Mouse (Mus musculus) spleen, adult 18-20 months (tissue): Measurements from ENCODE around the gene Nudcd2.

ENCODE experiments used
- DNase-seq, 2 experiments: peaks; one replicate each; pipeline ENCODE4 v3.0.0; 2022; ENCODE audit warnings: mixed read lengths in 2 of 2

The Nudcd2 gene

DNA sequence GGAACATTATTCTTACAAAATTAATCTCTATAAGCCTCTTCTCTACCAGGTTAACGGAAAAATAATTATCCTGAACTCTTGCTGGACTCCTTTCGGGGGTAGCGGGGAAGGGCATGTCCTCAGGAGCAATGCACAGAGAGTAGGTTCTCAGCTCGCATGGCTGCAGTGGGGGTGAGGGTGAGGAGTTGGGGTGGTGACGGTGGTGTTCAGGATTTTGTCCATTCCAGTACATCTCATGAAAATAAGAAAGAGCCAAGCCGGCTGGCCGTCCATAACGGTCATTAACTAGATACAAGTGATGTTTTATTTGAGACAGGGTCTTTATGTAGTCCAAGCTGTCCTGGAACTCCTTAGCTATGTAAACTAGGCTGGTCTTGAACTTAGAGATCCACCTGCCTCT is 22.5 kb downstream of the Nudcd2 start:
- DNase-seq: no peak

DNA sequence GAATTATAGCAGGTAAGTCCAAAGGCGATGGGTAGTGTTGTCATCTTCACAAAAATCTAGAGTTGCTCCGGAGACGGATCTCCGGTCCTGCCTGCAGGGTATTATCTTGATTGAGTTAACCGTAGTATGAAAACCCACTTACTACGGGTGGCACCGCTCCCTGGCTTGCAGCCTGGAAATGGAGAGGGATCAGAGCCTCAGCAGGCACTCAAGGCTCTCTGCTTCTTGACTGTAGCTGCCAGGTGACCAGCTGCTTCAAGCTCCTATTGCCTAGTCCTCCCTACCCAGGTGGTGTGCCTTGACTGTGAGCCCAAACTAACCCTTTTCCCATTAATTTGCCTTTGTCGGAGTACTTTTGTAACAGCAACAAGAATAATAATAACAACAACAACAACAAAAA is 26.4 kb downstream of the Nudcd2 start:
- DNase-seq: no peak

DNA sequence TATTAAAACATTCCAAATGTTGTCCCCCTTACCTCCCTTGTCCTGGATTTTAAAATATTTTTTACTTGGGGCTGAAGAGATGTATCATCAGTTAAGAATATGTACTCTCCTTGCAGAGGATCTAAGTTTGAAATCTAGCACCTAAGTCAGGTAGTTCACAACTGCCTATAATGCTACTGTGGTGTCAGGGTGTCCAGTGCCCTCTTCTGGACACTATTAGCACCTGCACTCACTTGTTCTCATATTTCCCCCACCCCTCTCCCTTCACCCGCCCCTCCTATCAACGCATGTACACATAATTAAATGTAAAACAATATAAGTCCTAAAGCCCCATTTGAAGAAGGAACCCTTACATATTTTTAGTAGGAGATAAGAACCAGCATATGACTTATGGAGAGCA is 29.9 kb downstream of the Nudcd2 start:
- DNase-seq: no peak

DNA sequence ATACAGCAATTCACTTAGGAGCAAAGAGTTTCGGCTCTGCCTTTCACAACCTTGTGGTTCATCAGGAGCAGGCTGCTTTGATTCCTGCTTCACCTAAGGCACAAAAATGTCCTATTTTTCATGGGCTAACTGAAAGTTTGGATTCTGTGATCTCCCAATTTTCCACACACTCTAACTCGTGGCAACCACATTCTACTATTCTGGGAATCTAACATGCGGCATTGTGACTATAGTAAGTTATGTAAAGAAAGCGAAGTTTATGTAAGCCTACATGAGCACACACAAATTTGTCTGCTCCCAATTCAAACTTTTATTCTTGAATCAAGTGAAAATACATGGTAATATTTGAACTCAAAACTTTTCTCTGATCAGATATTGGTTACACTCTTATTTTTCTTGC is 31.2 kb downstream of the Nudcd2 start:
- DNase-seq: no peak

DNA sequence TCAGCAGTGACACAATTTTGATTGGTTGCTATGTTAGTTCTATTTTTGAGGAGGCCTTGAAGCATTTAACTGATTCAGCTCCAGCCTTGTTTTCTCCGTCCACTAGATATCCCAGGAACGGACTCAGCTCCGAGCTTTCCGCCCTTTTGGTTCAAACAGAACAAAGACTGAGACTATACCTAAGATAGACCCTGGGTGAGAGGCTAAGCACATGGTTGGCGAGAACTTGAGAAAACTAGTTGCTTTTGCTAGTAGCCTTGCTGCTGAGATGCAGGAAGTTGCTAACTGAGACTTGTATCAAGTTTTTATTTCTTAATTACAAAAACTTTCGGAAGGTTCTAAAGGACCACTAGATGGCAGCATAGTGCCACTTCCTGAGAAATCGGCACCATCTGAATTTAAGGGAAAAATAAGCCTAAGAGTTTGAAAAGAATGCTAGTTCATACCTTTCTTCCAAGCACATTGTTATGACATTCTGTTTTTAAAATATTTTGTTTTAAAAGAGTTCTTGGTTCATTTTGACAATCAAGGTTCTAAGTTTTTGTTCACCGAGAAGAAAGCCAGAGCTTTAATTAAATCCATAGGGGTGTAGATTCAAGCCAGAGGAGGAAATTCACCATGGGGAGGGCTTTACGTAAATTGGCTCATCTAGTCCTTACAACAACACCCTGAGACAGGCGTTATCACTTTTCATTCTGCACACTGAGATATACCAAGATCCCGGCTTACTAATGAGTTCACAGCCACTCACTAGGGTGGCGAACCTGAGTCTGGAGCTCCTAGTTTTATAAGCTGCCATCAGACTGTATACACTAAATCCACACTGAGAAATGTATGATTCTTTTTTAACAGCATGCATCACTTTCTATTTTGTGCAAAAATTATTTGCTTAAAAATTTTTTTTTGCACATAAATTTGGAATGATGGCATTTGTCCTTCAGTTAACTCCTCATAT is 42.1 kb downstream of the Nudcd2 start:
- DNase-seq: no peak

DNA sequence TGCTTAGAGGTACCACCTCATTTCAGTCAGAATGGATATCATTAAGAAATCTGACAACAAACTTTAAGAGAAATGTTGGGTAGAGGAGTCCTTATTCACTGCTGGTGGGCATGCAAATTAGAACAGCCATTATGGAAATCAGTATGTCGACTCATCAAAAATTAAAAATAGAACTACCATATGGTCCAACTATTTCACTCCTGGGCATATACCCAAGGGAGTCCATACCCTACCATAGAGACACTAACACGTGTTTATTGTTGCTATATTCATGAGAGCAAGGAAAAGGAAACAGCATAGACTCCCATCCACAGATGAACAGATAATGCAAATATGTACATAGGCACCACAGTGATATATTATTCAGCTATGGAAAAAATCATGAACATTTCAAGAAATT is 48.4 kb downstream of the Nudcd2 start:
- DNase-seq: no peak

DNA sequence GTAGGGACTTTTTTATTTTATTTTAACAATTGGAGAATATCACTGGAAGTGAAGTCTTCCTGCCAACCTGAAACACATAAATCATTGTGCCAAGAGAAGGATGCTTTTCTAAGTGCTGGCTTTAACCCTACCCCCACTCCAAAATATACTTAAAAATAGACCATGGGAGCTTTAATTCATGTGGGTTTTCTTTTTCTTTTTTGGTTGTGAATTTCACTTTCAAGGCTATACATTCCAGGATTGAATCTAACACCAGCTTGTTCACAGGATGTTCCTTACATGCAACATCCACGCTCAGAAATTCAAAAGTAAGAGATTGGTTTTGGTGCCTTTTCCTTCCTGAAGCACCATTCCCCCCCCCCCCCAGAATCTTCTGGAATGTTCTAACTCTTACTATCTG is 49.9 kb downstream of the Nudcd2 start:
- no peak for DNase-seq

DNA sequence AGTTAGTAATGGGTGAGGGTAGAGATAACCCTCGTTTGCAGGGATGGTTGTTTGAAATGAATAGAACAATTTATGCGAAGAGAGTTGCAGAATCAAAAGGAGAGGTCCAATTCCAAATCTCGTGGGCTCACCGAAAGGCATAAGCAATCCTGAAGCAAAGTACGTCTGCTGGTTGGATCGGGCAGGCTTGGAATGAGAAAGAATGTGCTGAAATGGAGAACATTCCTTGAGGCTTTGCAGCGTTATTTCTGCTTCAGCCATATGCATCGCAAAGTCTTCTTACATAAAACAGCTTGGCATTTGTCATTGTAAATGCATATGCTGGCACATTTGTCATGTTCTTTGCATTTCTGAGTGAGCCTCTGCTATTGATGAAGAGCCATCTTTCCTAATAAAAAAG is 50.9 kb downstream of the Nudcd2 start:
- no peak for DNase-seq

DNA sequence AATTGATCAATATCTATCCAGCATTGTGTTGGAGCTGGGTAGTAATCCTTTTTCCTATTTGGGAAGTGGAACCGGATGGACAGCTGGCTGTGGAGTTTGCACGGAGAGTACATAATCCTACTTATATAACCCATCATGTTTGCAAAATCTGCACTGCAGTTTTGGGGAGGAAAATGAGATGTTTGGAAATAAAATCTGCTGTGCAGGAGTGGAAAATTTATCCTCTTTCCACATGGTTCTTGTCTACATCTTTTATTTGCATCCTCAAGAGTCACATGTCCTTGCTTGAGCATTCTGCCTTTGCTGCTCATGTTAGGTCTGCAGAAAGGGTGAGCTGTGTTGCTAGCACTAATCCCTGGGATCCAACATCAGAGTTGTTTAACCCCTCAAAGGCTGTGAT is 53.4 kb downstream of the Nudcd2 start:
- no peak for DNase-seq
